Mouse (Mus musculus) liver, postnatal 0 days (tissue): ENCODE data around the gene Mnat1.

Experiments used
- CTCF ChIP-seq: sonication (generic); IDR thresholded peaks from 2 replicates; pipeline ENCODE4 v1.5.1; 2016; ENCODE audit warnings: antibody characterized with exemption, low read depth
- EP300 ChIP-seq: IDR thresholded peaks from 2 replicates; pipeline ENCODE4 v1.6.1; 2016; ENCODE audit warnings: antibody characterized with exemption, low read depth, mild to moderate bottlenecking

GRCm38 (mm10) chr12:73259269-73259668 is 135.8 kb downstream of the Mnat1 start:
- no peak for TF ChIP-seq CTCF
- no peak for TF ChIP-seq EP300
